Mouse (Mus musculus): ENCODE results near the gene Xpnpep1. TPM values are rescaled to one million over a fixed set of nuclear protein-coding genes. Genes with fewer than 3 reads are reported as not detected.

Gene Xpnpep1
- polyA plus RNA-seq, 1 experiment from 2014 or later: 111 TPM

DNA sequence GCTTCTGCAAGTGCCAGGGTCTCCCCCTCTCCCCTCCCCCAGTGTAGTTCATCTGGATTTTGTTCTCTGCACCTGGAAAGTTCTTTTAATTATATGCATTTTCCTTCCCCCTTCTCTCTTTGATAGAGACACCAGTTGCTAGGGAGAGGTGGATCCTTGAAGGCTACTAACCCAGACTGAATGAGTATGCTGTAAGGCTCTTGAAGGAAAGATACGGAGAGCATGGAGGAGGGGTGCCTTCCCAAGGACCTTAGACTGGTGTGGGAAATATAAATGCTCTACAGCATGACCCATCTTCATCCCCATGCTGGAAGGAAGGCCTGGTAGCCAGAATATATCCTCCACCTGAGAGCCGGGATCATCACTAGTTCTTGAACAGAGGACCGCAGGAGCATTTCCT is 41.3 kb upstream of the Xpnpep1 start:
- Histone ChIP-seq H3K4me1 (replicated peaks; ENCODE audit: control insufficient read depth, insufficient read depth) (peaks cover 4% of the 10 kb centered on the region), H3K4me2 (replicated peaks; ENCODE audit: low read depth) (no peak overlapping the region), H3K4me3 (ENCODE audit: low read depth, low read length) (no peak overlapping the region), H3K9me3 (ENCODE audit: control insufficient read depth, low read length) (no peaks in the 10 kb centered on the region), H3K27ac (replicated peaks) (peak overlapping the region; percentile 74), H3K9ac (ENCODE audit: low read length) (no peak overlapping the region), H3K36me3 (ENCODE audit: control insufficient read depth, insufficient read depth, low read length) (no peaks in the 10 kb centered on the region), H3K27me3 (ENCODE audit: control insufficient read depth, insufficient read depth, low read length) (no peaks in the 10 kb centered on the region)
- TF ChIP-seq EP300 (optimal IDR thresholded peaks at IDR 0.05): no peak
- no peak for TF ChIP-seq CTCF (IDR thresholded peaks at IDR 0.05; ENCODE audit: low read depth)
- 78% methylated on average over 3 of the region's 3 CpGs for WGBS
- no peak for ATAC-seq (ENCODE audit: low FRiP score, low TSS enrichment)
- no peak for DNase-seq (ENCODE audit: low spot score)

DNA sequence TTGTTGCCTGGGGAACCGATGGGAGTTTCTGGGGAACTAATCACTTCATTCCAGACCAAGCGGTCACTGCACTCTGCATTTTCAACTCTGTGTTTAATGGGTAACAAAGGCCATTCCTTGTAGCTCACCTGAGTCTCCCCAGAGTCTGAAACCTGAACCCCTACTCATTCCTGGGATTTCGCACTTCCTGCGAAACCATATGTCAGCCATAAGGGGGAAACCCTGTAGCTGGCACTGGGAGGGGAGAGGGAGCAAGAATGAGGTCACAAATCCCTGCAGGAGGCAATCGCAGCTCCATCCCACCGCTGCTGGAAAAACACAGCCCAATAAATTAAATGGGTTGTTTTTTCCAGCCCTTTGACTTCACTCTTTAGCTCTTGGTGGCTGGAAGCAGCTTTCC is 40.9 kb upstream of the Xpnpep1 start:
- H3K27me3 ChIP-seq (ENCODE audit: control insufficient read depth, insufficient read depth, low read length): no peaks in the 10 kb centered on the region
- H3K36me3 ChIP-seq (ENCODE audit: control insufficient read depth, insufficient read depth, low read length): no peaks in the 10 kb centered on the region
- H3K9ac ChIP-seq (ENCODE audit: low read length): no peak overlapping the region
- DNase-seq (ENCODE audit: low spot score) (peak; percentile 58), ATAC-seq (ENCODE audit: low FRiP score, low TSS enrichment) (peak; percentile 68)
- no peaks in the 10 kb centered on the region for H3K9me3 ChIP-seq (ENCODE audit: control insufficient read depth, low read length)
- no peak overlapping the region for H3K4me2 ChIP-seq (replicated peaks; ENCODE audit: low read depth)
- TF ChIP-seq EP300 (optimal IDR thresholded peaks at IDR 0.05) (no peak), CTCF (IDR thresholded peaks at IDR 0.05; ENCODE audit: low read depth) (peak; percentile 19; the same call in 1 of the 2 replicates)
- WGBS: 29% methylated on average over 6 of the region's 6 CpGs
- H3K27ac ChIP-seq (replicated peaks): peak overlapping the region; percentile 74
- H3K4me1 ChIP-seq (replicated peaks; ENCODE audit: control insufficient read depth, insufficient read depth): peaks cover 5% of the 10 kb centered on the region
- H3K4me3 ChIP-seq (ENCODE audit: low read depth, low read length): no peak overlapping the region

DNA sequence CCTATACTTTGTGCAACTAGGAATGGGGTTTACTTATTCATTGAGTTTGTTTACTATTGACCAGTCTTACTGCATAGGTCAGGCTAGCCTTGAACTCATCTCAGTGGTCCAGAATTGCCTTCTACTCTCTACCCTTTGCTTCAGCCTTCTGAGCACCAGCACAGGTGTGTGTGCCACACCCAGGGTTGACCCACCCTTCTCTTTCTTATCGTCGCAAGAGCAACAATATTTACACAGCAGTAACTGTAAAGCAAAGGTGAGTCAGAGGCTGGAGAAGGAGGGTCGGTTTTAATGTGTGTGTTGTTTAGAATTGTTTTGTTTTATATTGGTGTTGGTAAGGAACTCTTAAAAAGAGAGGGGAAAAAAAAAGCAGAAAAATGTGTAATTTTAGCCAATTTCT is 40.5 kb upstream of the Xpnpep1 start:
- ATAC-seq (ENCODE audit: low FRiP score, low TSS enrichment) (peak; percentile 91), DNase-seq (ENCODE audit: low spot score) (peak; percentile 70)
- no peaks in the 10 kb centered on the region for H3K36me3 ChIP-seq (ENCODE audit: control insufficient read depth, insufficient read depth, low read length)
- peak overlapping the region; percentile 74 for H3K27ac ChIP-seq (replicated peaks)
- TF ChIP-seq CTCF (IDR thresholded peaks at IDR 0.05; ENCODE audit: low read depth) (no peak), EP300 (optimal IDR thresholded peaks at IDR 0.05) (no peak)
- H3K9me3 ChIP-seq (ENCODE audit: control insufficient read depth, low read length): no peaks in the 10 kb centered on the region
- H3K9ac ChIP-seq (ENCODE audit: low read length): no peak overlapping the region
- H3K4me3 ChIP-seq (ENCODE audit: low read depth, low read length): no peak overlapping the region
- WGBS: 39% methylated on average over 3 of the region's 3 CpGs
- no peaks in the 10 kb centered on the region for H3K27me3 ChIP-seq (ENCODE audit: control insufficient read depth, insufficient read depth, low read length)
- peaks cover 10% of the 10 kb centered on the region for H3K4me1 ChIP-seq (replicated peaks; ENCODE audit: control insufficient read depth, insufficient read depth)
- no peak overlapping the region for H3K4me2 ChIP-seq (replicated peaks; ENCODE audit: low read depth)

DNA sequence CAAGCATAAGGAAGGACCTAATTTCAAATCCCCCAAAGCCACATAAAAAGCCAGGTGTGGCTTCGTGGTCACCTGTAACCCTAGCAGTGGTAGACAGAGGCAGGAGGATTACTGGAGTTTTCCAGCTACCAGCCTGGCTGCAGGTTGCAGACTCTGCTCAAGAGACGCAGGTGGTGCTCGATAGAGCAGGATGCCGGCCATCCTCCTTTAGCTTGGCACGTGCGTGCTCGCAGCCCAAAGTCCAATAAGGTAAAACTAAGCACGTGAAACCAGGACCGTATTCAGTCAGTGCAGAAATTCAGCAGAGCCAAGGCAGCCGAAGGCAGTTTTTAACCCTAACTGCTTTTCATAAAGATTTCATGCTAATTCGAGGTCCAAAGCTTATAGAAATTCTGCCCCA is 40.0 kb upstream of the Xpnpep1 start:
- peaks cover 10% of the 10 kb centered on the region for H3K4me1 ChIP-seq (replicated peaks; ENCODE audit: control insufficient read depth, insufficient read depth)
- H3K27ac ChIP-seq (replicated peaks): peak overlapping the region; percentile 30; the same call in 1 of the 2 replicates
- TF ChIP-seq EP300 (optimal IDR thresholded peaks at IDR 0.05) (no peak), CTCF (IDR thresholded peaks at IDR 0.05; ENCODE audit: low read depth) (no peak)
- no peaks in the 10 kb centered on the region for H3K27me3 ChIP-seq (ENCODE audit: control insufficient read depth, insufficient read depth, low read length)
- H3K36me3 ChIP-seq (ENCODE audit: control insufficient read depth, insufficient read depth, low read length): no peaks in the 10 kb centered on the region
- no peak overlapping the region for H3K4me2 ChIP-seq (replicated peaks; ENCODE audit: low read depth)
- ATAC-seq (ENCODE audit: low FRiP score, low TSS enrichment) (no peak), DNase-seq (ENCODE audit: low spot score) (no peak)
- H3K9ac ChIP-seq (ENCODE audit: low read length): no peak overlapping the region
- H3K4me3 ChIP-seq (ENCODE audit: low read depth, low read length): no peak overlapping the region
- 74% methylated on average over 11 of the region's 11 CpGs for WGBS
- no peaks in the 10 kb centered on the region for H3K9me3 ChIP-seq (ENCODE audit: control insufficient read depth, low read length)

DNA sequence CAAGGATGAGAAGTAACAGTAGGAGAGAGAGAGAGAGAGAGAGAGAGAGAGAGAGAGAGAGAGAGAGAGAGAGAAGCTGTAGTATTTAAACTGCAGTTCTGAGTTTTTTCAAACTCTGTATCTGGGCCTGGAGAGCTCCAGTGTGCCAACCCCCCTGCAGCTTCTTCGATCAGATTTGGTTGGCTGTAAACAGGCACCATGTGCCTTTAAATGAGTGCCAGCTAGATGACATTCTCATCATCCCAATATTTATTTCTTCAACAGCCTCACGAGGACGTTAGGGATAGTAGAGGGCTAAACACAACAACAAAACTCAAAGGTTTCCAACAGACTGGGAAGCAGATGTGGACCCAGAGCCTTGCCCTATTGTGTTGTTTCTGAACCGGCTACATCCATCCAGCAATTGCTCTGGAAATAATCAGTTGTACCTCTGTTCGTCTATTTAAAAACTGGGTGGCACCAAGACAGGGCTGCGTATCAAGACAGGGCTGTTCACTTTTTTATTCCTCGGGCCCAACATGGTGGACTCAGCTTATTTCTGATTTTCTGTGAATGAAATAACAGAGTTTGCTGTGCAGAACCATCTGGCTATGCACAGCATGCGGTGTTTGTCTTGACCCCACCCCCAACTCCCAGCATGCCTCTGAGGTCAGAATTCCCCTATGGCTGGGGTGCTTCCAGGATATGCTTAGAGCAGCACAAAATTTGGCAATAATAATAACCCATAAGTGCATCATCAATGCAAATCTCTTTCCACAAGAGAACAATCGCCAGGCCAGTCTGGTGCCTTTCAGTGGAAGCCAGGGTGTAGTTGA is 38.5 kb upstream of the Xpnpep1 start:
- H3K27ac ChIP-seq (replicated peaks): 0 out of 2 replicates have a peak overlapping the region, but pooled peaks have one; percentile 10
- H3K9ac ChIP-seq (ENCODE audit: low read length): no peak overlapping the region
- no peak for TF ChIP-seq CTCF (IDR thresholded peaks at IDR 0.05; ENCODE audit: low read depth)
- no peak for TF ChIP-seq EP300 (optimal IDR thresholded peaks at IDR 0.05)
- no peak overlapping the region for H3K4me2 ChIP-seq (replicated peaks; ENCODE audit: low read depth)
- H3K36me3 ChIP-seq (ENCODE audit: control insufficient read depth, insufficient read depth, low read length): no peaks in the 10 kb centered on the region
- no peaks in the 10 kb centered on the region for H3K9me3 ChIP-seq (ENCODE audit: control insufficient read depth, low read length)
- ATAC-seq (ENCODE audit: low FRiP score, low TSS enrichment) (no peak), DNase-seq (ENCODE audit: low spot score) (no peak)
- WGBS: 53% methylated on average over 9 of the region's 9 CpGs
- no peak overlapping the region for H3K4me3 ChIP-seq (ENCODE audit: low read depth, low read length)
- H3K27me3 ChIP-seq (ENCODE audit: control insufficient read depth, insufficient read depth, low read length): no peaks in the 10 kb centered on the region
- peaks cover 10% of the 10 kb centered on the region for H3K4me1 ChIP-seq (replicated peaks; ENCODE audit: control insufficient read depth, insufficient read depth)

DNA sequence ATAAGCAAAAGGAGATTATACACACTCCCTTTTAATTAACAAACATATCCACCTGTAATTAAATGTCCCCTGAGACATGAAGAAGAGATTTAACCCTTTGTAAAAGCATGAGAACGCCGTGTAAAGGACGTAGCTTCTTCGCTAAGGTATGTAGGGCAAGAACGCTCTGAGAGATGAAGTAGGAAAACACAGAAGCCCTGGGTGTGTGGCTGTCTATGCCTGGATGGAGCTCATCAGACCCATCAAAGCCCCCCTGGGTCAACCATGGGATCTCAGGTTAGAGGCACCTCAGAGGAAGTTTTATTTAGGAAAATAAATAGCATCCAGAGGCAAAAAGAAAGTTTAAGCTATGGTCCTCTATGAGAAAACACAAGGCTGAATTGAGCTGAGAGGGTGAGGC is 37.3 kb upstream of the Xpnpep1 start:
- Histone ChIP-seq H3K9ac (ENCODE audit: low read length) (no peak overlapping the region), H3K27ac (replicated peaks) (no peak overlapping the region; the same call in 1 of the 2 replicates), H3K36me3 (ENCODE audit: control insufficient read depth, insufficient read depth, low read length) (no peaks in the 10 kb centered on the region), H3K4me3 (ENCODE audit: low read depth, low read length) (no peak overlapping the region), H3K4me2 (replicated peaks; ENCODE audit: low read depth) (no peak overlapping the region), H3K9me3 (ENCODE audit: control insufficient read depth, low read length) (no peaks in the 10 kb centered on the region), H3K27me3 (ENCODE audit: control insufficient read depth, insufficient read depth, low read length) (no peaks in the 10 kb centered on the region), H3K4me1 (replicated peaks; ENCODE audit: control insufficient read depth, insufficient read depth) (peaks cover 10% of the 10 kb centered on the region)
- no peak for DNase-seq (ENCODE audit: low spot score)
- TF ChIP-seq CTCF (IDR thresholded peaks at IDR 0.05; ENCODE audit: low read depth) (no peak), EP300 (optimal IDR thresholded peaks at IDR 0.05) (no peak)
- WGBS: 82% methylated on average over 5 of the region's 5 CpGs
- no peak for ATAC-seq (ENCODE audit: low FRiP score, low TSS enrichment)

All from stomach, postnatal 0 days (tissue).